Mouse (Mus musculus) megakaryocyte, embryonic 14.5 days (primary cell): ENCODE results near the gene Ccdc71l.

ENCODE experiments used
- FLI1 ChIP-seq: IDR thresholded peaks from 2 replicates; pipeline ENCODE4 v1.6.1; 2012; ENCODE audit warnings: low read length, inconsistent platforms, mixed read lengths
- GATA1 ChIP-seq: IDR thresholded peaks from 3 replicates; pipeline ENCODE4 v1.6.1; 2012; ENCODE audit warnings: mixed read lengths, low read length, inconsistent platforms, borderline replicate concordance

GRCm38 (mm10) chr12:32427832-32428231 is 49.3 kb downstream of the Ccdc71l start:
- TF ChIP-seq GATA1 (no peak), FLI1 (no peak)
